Mouse (Mus musculus) midbrain, embryonic 14.5 days (tissue): ENCODE results near the gene Tmem139. TPM values are rescaled to one million over a fixed set of nuclear protein-coding genes. Genes with fewer than 3 reads are reported as not detected.
A peak's percentile ranks its signal among the peaks of the same experiment; 100 is the strongest.

Source experiments
- ATAC-seq: fragments of 200-750 bp; cut with Nextera tagmentation; 2 replicates; pipeline ENCODE4 v1.8.0; 2017; ENCODE audit warnings: moderate number of reproducible peaks, moderate library complexity; ENCODE audit not compliant: low FRiP score, low TSS enrichment
- DNase-seq: peaks from one replicate; pipeline ENCODE4 v3.0.0-alpha.2; 2015
- H3K27ac ChIP-seq: fragments of 300-500 bp; sonication (generic); replicated peaks from 2 replicates; pipeline ENCODE4 v1.5.1; 2014; ENCODE audit warnings: mild to moderate bottlenecking, low read depth, low read length, moderate library complexity
- H3K27me3 ChIP-seq: fragments of 300-500 bp; sonication (generic); 2 replicates; pipeline ENCODE4 v1.6.1; 2014; ENCODE audit warnings: low read length, control low read depth, mixed read lengths; ENCODE audit not compliant: control insufficient read depth, insufficient read depth
- H3K36me3 ChIP-seq: fragments of 300-500 bp; sonication (generic); 2 replicates; pipeline ENCODE4 v1.6.1; 2014; ENCODE audit warnings: low read length, control low read depth; ENCODE audit not compliant: control insufficient read depth, insufficient read depth
- H3K4me1 ChIP-seq: fragments of 300-500 bp; sonication (generic); 2 replicates; pipeline ENCODE4 v1.6.1; 2014; ENCODE audit warnings: mild to moderate bottlenecking, antibody characterized with exemption, low read length, control low read depth; ENCODE audit not compliant: control insufficient read depth, insufficient read depth
- H3K4me2 ChIP-seq: fragments of 300-500 bp; sonication (generic); 2 replicates; pipeline ENCODE4 v1.6.1; 2014; ENCODE audit warnings: mild to moderate bottlenecking, low read length, moderate library complexity
- H3K4me3 ChIP-seq: fragments of 300-500 bp; sonication (generic); replicated peaks from 2 replicates; pipeline ENCODE4 v1.5.1; 2014; ENCODE audit warnings: low read depth, low read length
- H3K9ac ChIP-seq: fragments of 300-500 bp; sonication (generic); replicated peaks from 2 replicates; pipeline ENCODE4 v1.6.1; 2014; ENCODE audit warnings: mild to moderate bottlenecking, low read length, moderate library complexity
- H3K9me3 ChIP-seq: fragments of 300-500 bp; sonication (generic); 2 replicates; pipeline ENCODE4 v1.6.1; 2016; ENCODE audit warnings: low read length, control low read depth, mixed read lengths; ENCODE audit not compliant: control insufficient read depth
- WGBS: fragments of 180-500 bp; shearing (Covaris S2); extraction: QIAGEN DNeasy Blood & Tissue Kit; methylation state at CpG from one replicate; pipeline ENCODE4 v1.1.7; 2014; 5-methylcytosine and 5-hydroxymethylcytosine counted together
- polyA plus RNA-seq: library from polyadenylated mRNA; unstranded; fragments of >200 nt; fragmentation: Nextera tagmentation; extraction: Ambion mirVana; gene quantifications from 2 replicates; pipeline ENCODE4 v1.2.1, GENCODE M21; 2014

The Tmem139 gene
- polyA plus RNA-seq, 1 experiment from 2014 or later, result 0.18 TPM

DNA sequence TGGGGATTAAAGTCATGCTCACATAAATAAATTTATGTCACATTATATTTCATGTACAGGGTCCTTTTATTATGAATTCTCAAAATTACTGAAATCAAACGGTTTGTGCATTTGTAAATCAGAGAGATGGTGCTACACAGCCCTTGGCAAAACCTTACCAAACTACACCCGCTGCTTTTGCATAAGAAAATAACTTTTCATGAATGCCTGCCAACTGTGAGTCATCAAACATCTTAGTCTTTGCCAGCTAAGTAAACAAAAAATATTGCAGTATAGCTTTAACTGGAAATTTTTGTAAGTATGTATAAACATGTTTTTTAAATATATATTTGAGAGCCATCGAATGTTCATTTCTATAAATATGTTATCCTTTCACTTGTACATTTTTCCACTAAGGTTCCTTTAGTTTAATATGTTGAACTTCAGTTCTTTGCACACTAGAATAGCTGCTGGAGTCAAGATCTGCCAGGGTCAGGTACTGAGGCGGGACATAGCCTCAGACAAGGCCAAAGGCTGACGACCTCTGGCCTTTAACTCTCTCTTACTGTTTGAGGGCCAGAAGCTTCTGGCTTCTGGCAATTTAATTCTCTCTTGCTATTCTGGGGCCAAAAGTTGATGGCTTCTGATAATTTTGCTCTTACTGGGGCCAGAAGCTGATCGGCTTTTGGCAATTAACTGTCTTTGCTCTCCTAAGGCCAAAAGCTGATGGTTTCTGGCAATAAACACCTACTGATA lies 20.3 kb upstream of the Tmem139 start:
- no peak for DNase-seq
- H3K4me2 ChIP-seq, result no peak overlapping the region
- ATAC-seq, result no peak
- no peaks in the 10 kb centered on the region for H3K36me3 ChIP-seq
- H3K4me1 ChIP-seq, result no peaks in the 10 kb centered on the region
- 80% methylated on average over 6 of the region's 6 CpGs for WGBS
- H3K9ac ChIP-seq, result no peak overlapping the region
- no peaks in the 10 kb centered on the region for H3K27me3 ChIP-seq
- no peak overlapping the region for H3K4me3 ChIP-seq
- no peaks in the 10 kb centered on the region for H3K9me3 ChIP-seq
- H3K27ac ChIP-seq, result no peak overlapping the region

DNA sequence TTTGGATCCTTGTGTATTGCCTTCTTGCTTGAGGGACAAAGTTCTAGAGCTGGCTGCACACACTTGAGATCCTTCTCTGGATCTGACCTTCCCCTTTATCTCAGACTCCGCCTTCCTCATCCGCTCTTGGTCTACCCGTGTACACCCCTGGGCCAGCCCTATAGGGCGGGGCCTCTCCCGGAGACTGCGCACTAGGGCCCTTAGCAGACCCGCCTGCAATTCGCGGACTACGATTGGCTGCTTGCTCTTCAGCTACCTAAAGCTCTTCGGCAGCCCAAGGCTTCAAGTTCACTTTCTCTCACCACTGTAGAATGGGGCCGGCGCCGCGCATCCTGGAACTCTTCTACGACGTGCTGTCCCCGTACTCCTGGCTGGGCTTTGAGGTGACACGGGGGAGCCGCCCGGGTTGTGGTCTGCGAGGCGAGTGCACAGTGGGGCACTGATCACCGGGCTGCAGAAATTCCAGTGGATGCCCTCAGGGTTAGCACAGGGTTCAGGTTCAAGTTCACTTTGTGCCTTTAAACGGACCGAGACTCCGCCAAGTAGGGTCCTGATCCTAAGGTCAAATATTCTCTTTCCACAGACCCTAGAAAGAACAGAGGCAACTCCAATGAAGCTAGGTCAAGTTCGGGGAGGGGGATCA lies 15.9 kb upstream of the Tmem139 start, which contains the start of gene Gstk1:
Gstk1 (plus strand) TSS at position 225 of the 643 bp plus-strand sequence.
- peak; percentile 96 for ATAC-seq
- Histone ChIP-seq H3K36me3 (no peaks in the 10 kb centered on the region), H3K27me3 (no peaks in the 10 kb centered on the region), H3K4me2 (peak within 1 kb of the TSS; percentile 63), H3K9me3 (no peaks in the 10 kb centered on the region), H3K27ac (no peak within 1 kb of the TSS), H3K4me3 (peak within 1 kb of the TSS; percentile 41), H3K4me1 (no peaks in the 10 kb centered on the region), H3K9ac (peak within 1 kb of the TSS; percentile 39; the same call in 1 of the 2 replicates)
- 3% methylated on average over 28 of the region's 28 CpGs for WGBS
- DNase-seq, result peak; percentile 88

DNA sequence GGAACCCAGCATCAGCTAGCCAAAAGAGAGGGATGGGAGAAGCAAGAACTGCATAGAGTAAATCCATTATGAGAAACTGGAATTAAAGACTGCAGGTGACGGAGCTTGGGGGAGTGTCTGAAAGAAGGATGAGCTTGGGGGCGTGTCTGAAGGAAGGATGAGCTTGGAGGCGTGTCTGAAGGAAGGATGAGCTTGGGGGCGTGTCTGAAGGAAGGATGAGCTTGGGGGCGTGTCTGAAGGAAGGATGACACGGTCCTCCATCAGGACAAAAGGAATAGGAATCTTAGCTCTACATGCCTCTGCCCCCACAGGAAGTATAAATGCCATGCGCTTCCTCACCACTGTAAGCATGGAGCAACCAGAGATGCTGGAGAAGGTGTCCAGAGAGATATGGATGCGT lies 14.6 kb upstream of the Tmem139 start:
- no peak overlapping the region; the same call in 1 of the 2 replicates for H3K9ac ChIP-seq
- H3K36me3 ChIP-seq, result no peaks in the 10 kb centered on the region
- H3K27me3 ChIP-seq, result no peaks in the 10 kb centered on the region
- H3K4me1 ChIP-seq, result no peaks in the 10 kb centered on the region
- WGBS, result 7% methylated on average over 8 of the region's 8 CpGs
- DNase-seq (no peak), ATAC-seq (no peak)
- H3K4me3 ChIP-seq, result peak overlapping the region; percentile 13
- H3K27ac ChIP-seq, result no peak overlapping the region
- H3K4me2 ChIP-seq, result peak overlapping the region; percentile 28
- no peaks in the 10 kb centered on the region for H3K9me3 ChIP-seq

DNA sequence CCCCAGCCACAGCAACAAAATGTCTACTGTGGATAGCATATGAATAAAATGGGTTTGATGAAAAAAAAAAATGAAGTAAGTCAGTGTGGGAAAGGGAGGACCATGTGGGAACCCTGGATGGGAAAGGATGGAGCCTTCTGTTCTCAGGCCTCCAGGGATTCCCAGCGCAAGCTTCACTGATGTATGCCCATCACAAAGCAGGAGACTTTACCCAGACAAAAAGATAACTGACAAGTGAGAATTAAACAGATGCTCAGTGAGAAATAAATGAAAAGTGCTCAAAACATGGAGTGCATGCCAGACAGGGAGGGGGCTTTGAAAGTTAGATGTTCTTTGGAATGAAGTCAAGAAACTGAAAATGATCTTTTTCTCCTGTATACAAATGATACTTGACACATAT lies 13.8 kb upstream of the Tmem139 start:
- Histone ChIP-seq H3K4me3 (no peak overlapping the region; the same call in 1 of the 2 replicates), H3K27me3 (no peaks in the 10 kb centered on the region), H3K4me2 (peak overlapping the region; percentile 28), H3K27ac (no peak overlapping the region), H3K4me1 (no peaks in the 10 kb centered on the region), H3K9ac (no peak overlapping the region), H3K9me3 (no peaks in the 10 kb centered on the region), H3K36me3 (no peaks in the 10 kb centered on the region)
- WGBS, result 64% methylated on average over 1 of the region's 1 CpGs
- DNase-seq (no peak), ATAC-seq (no peak)

DNA sequence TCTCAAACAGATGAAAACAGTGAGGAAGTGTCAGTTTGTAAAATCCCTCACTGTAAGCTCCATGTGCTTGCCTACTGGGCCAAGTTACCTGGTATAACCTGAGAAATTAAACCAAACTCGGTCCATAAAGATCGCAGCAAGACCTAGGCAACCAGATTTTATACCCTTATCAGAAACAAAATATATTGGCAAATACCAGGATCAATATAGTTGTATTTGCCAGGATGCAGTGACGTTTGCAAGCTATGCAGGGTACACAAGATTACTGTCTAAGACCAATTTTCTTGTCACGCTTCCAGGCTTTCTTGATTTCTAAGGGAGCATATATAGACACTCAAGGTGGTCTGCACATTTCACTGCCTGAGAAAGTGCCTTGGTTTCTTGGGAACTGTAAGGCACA lies 10.0 kb upstream of the Tmem139 start:
- no peaks in the 10 kb centered on the region for H3K36me3 ChIP-seq
- WGBS, result 84% methylated on average over 4 of the region's 4 CpGs
- no peaks in the 10 kb centered on the region for H3K9me3 ChIP-seq
- DNase-seq, result no peak
- no peak overlapping the region for H3K4me2 ChIP-seq
- H3K4me1 ChIP-seq, result no peaks in the 10 kb centered on the region
- H3K27ac ChIP-seq, result no peak overlapping the region
- H3K4me3 ChIP-seq, result no peak overlapping the region
- H3K27me3 ChIP-seq, result no peaks in the 10 kb centered on the region
- H3K9ac ChIP-seq, result no peak overlapping the region
- ATAC-seq, result no peak

DNA sequence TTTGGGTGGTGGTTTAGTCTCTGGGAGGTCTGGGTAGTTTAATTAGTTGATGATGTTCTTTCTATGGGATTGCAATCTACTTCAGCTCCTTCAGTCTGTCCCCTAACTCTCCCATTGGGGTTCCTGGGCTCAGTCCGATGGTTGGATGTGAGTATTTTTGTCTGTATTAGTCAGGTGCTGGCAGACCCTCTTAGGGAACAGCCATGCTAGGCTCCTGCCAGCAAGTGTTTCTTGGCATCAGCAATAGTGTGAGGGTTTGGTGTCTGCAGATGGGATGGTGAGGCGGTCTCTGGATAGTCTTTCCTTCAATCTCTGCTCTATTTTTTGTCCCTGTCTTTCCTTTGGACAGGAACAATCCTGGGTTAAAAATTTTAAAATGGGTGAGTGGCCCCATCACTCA lies 8.7 kb upstream of the Tmem139 start:
- Histone ChIP-seq H3K36me3 (no peaks in the 10 kb centered on the region), H3K27ac (no peak overlapping the region), H3K4me1 (0 out of 2 replicates have a peak, but pooled peaks cover 2% of the 10 kb centered on the region), H3K9me3 (no peaks in the 10 kb centered on the region), H3K4me3 (no peak overlapping the region), H3K9ac (no peak overlapping the region), H3K27me3 (no peaks in the 10 kb centered on the region), H3K4me2 (no peak overlapping the region)
- no peak for DNase-seq
- 86% methylated on average over 2 of the region's 2 CpGs for WGBS
- no peak for ATAC-seq

DNA sequence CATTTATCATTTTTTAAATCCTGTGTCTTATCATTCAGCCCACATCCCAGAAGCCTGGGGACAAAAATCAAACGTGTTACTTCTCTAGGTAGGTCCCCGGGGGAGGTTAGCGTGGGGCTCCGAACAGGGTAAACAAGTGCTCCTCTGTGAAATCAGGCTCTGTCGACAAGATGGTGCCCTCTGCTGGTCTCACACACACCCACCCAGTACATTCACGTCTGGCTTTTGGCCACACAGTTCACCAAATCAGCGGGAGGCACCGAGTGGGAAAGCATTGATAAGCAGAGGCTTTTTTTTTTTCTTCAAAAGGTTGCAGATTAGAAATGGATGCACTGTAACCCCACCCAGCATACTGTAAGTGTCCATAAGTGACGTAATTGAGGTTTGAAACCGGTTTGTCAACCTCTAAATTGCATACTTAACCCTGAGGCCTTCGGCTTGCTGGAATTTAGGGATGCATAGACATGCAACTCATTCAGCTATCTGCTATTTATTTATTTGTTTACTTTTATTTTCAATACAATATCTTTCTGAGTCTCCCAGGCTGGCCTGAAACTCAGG lies 4.4 kb upstream of the Tmem139 start:
- Histone ChIP-seq H3K27ac (no peak overlapping the region), H3K4me1 (0 out of 2 replicates have a peak, but pooled peaks cover 2% of the 10 kb centered on the region), H3K9ac (no peak overlapping the region), H3K36me3 (no peaks in the 10 kb centered on the region), H3K4me3 (no peak overlapping the region), H3K27me3 (no peaks in the 10 kb centered on the region), H3K4me2 (no peak overlapping the region), H3K9me3 (no peaks in the 10 kb centered on the region)
- WGBS, result 20% methylated on average over 11 of the region's 11 CpGs
- DNase-seq (peak; percentile 76), ATAC-seq (peak; percentile 57)

DNA sequence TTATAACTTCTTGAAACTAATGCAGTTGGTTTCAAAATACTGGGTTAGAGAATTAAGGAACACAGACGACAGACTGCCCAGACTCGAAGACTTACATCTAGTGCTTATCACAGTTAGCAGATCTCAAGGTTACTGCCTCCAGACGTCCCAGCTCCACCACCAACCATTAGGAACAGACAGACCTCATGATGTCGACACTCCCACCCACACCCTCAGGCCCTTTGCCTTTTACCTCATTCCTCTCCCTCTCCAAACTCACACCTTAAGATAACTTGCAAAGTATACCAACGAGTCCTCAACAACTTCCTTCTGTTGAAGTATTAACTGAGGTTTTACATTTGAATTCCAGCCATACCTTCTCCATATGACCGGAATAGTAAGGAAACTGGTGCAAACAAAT lies 1.3 kb upstream of the Tmem139 start:
- 0 out of 2 replicates have a peak, but pooled peaks cover 2% of the 10 kb centered on the region for H3K4me1 ChIP-seq
- no peak overlapping the region for H3K4me3 ChIP-seq
- H3K36me3 ChIP-seq, result no peaks in the 10 kb centered on the region
- no peaks in the 10 kb centered on the region for H3K27me3 ChIP-seq
- no peak overlapping the region for H3K9ac ChIP-seq
- no peak for DNase-seq
- no peak overlapping the region for H3K27ac ChIP-seq
- 81% methylated on average over 6 of the region's 6 CpGs for WGBS
- no peak overlapping the region for H3K4me2 ChIP-seq
- no peak for ATAC-seq
- H3K9me3 ChIP-seq, result no peaks in the 10 kb centered on the region
